Mouse (Mus musculus): ENCODE measurements at regions not wholly inside any gene's neighbourhood (a gene's known extent, or its start where the extent isn't known, plus 50 kb on each side); places are given as distances from the start of the nearest gene placed in this dataset.

- TF ChIP-seq POLR2A (IDR thresholded peaks at IDR 0.05; ENCODE audit: insufficient read depth, low read depth, low read length), result no peak
- TF ChIP-seq CTCF (IDR thresholded peaks at IDR 0.05), result no peak
- no peak for TF ChIP-seq EP300 (IDR thresholded peaks at IDR 0.05; ENCODE audit: insufficient read depth, low read depth, low read length)
- Histone ChIP-seq H3K4me1 (ENCODE audit: control insufficient read depth, insufficient read depth, low read length) (no peaks in the 10 kb centered on the region), H3K9ac (ENCODE audit: low read depth, low read length) (no peak overlapping the region), H3K36me3 (ENCODE audit: control insufficient read depth, insufficient read depth, low read length) (no peaks in the 10 kb centered on the region), H3K4me3 (no peak overlapping the region), H3K27ac (no peak overlapping the region), H3K79me2 (replicated peaks; ENCODE audit: control insufficient read depth, insufficient read depth, low read length) (no peaks in the 10 kb centered on the region), H3K27me3 (ENCODE audit: control insufficient read depth, insufficient read depth, low read length) (no peaks in the 10 kb centered on the region)
- no peak for DNase-seq
- intact Hi-C loops (cut with DNase I), result no loop called here
- WGBS, result 85% methylated on average over 10 of the region's 10 CpGs
These were observed 454.9 kb upstream of the Tle4 start for GRCm38 (mm10) chr19:15052642-15053239.

- no peak overlapping the region for H3K27ac ChIP-seq
- no peak for TF ChIP-seq POLR2A (IDR thresholded peaks at IDR 0.05; ENCODE audit: insufficient read depth, low read depth, low read length)
- no peak for TF ChIP-seq CTCF (IDR thresholded peaks at IDR 0.05)
- no peak for TF ChIP-seq EP300 (IDR thresholded peaks at IDR 0.05; ENCODE audit: insufficient read depth, low read depth, low read length)
- H3K9ac ChIP-seq (ENCODE audit: low read depth, low read length), result no peak overlapping the region
- no peak overlapping the region for H3K4me3 ChIP-seq
- no peak for DNase-seq
- WGBS, result 44% methylated on average over 2 of the region's 2 CpGs
- intact Hi-C loops (cut with DNase I), result no loop called here
- H3K36me3 ChIP-seq (ENCODE audit: control insufficient read depth, insufficient read depth, low read length), result no peaks in the 10 kb centered on the region
- H3K4me1 ChIP-seq (ENCODE audit: control insufficient read depth, insufficient read depth, low read length), result no peaks in the 10 kb centered on the region
- no peaks in the 10 kb centered on the region for H3K27me3 ChIP-seq (ENCODE audit: control insufficient read depth, insufficient read depth, low read length)
- H3K79me2 ChIP-seq (replicated peaks; ENCODE audit: control insufficient read depth, insufficient read depth, low read length), result no peaks in the 10 kb centered on the region
These were observed 450.0 kb upstream of the Tle4 start for GRCm38 (mm10) chr19:15047896-15048295.

DNA sequence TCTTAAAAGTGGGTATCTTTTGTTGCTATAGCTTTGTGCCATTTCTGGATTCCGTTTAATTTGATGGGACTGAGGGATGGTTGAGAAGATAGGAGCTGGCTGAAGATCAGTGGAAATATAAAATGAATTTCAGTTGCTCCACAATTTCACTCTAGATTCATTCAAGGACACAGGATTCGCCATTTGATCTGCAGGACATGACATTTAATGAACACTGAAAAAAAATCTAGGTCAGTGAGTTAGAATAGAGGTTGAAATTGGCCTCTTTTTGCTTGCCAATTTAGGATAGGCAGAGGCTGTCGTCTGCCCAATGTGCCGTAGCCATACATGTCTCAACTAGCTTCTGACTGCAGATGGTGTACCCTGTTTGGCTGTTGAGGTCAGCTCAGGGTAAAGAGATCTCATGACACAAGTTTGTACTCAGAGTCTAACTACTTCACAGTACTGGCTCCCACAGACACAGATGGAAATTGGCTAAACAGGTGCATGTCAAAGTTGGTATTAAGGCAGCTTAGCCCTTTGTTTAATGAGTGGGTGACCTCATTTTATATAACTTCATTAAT lies 449.5 kb upstream of the Tle4 start:
- Histone ChIP-seq H3K4me1 (ENCODE audit: control insufficient read depth, insufficient read depth, low read length) (no peaks in the 10 kb centered on the region), H3K4me3 (no peak overlapping the region), H3K27me3 (ENCODE audit: control insufficient read depth, insufficient read depth, low read length) (no peaks in the 10 kb centered on the region), H3K36me3 (ENCODE audit: control insufficient read depth, insufficient read depth, low read length) (no peaks in the 10 kb centered on the region), H3K79me2 (replicated peaks; ENCODE audit: control insufficient read depth, insufficient read depth, low read length) (no peaks in the 10 kb centered on the region), H3K27ac (no peak overlapping the region), H3K9ac (ENCODE audit: low read depth, low read length) (no peak overlapping the region)
- DNase-seq, result no peak
- intact Hi-C loops (cut with DNase I), result no loop called here
- whole genome bisulfite sequencing, result 68% methylated on average over 4 of the region's 4 CpGs
- TF ChIP-seq EP300 (IDR thresholded peaks at IDR 0.05; ENCODE audit: insufficient read depth, low read depth, low read length) (no peak), CTCF (IDR thresholded peaks at IDR 0.05) (no peak), POLR2A (IDR thresholded peaks at IDR 0.05; ENCODE audit: insufficient read depth, low read depth, low read length) (no peak)

- DNase-seq, result peak; percentile 15 to 56
- Histone ChIP-seq H3K36me3 (ENCODE audit: control insufficient read depth, insufficient read depth, low read length) (no peaks in the 10 kb centered on the region), H3K27me3 (ENCODE audit: control insufficient read depth, insufficient read depth, low read length) (no peaks in the 10 kb centered on the region), H3K4me1 (ENCODE audit: control insufficient read depth, insufficient read depth, low read length) (no peaks in the 10 kb centered on the region), H3K27ac (no peak overlapping the region), H3K4me3 (no peak overlapping the region), H3K9ac (ENCODE audit: low read depth, low read length) (no peak overlapping the region), H3K79me2 (replicated peaks; ENCODE audit: control insufficient read depth, insufficient read depth, low read length) (no peaks in the 10 kb centered on the region)
- WGBS, result 16% methylated on average over 3 of the region's 3 CpGs
- TF ChIP-seq POLR2A (IDR thresholded peaks at IDR 0.05; ENCODE audit: insufficient read depth, low read depth, low read length) (no peak), CTCF (IDR thresholded peaks at IDR 0.05) (peak; percentile 95), EP300 (IDR thresholded peaks at IDR 0.05; ENCODE audit: insufficient read depth, low read depth, low read length) (no peak)
- intact Hi-C loops (cut with DNase I), result loop anchor here (1.0 kb wide), 1 partner anchor 1054 kb away; no protein-coding TSS in a partner anchor
These were observed 437.7 kb upstream of the Tle4 start for GRCm38 (mm10) chr19:15035554-15035953.

DNA sequence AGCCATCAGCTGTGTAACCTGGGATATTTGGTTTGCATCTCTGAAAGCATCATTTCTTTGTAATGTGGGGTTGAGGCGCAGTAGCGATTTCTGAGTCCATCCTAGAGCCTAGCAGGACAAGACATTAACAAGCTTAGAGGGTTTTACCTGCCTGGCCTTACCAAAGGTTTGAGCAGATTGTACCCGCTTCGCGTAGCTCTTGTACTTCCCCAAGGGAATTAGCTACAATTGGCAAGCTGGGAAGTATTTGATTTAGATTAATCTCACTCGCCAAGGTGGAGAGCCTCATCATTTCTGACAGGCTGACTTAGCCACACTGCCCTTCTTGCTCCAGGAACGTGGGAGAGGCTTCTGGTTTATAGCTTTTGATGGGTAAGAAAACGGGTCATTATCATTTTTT lies 436.1 kb upstream of the Tle4 start:
- intact Hi-C loops (cut with DNase I), result no loop called here
- no peak for DNase-seq
- Histone ChIP-seq H3K9ac (ENCODE audit: low read depth, low read length) (no peak overlapping the region), H3K4me1 (ENCODE audit: control insufficient read depth, insufficient read depth, low read length) (no peaks in the 10 kb centered on the region), H3K4me3 (no peak overlapping the region), H3K27ac (no peak overlapping the region), H3K36me3 (ENCODE audit: control insufficient read depth, insufficient read depth, low read length) (no peaks in the 10 kb centered on the region), H3K27me3 (ENCODE audit: control insufficient read depth, insufficient read depth, low read length) (no peaks in the 10 kb centered on the region; the same call in 1 of the 2 replicates), H3K79me2 (replicated peaks; ENCODE audit: control insufficient read depth, insufficient read depth, low read length) (no peaks in the 10 kb centered on the region)
- TF ChIP-seq POLR2A (IDR thresholded peaks at IDR 0.05; ENCODE audit: insufficient read depth, low read depth, low read length), result no peak
- 77% methylated on average over 8 of the region's 8 CpGs for WGBS

- 79% methylated on average over 5 of the region's 5 CpGs for WGBS
- no peaks in the 10 kb centered on the region; the same call in 1 of the 2 replicates for H3K27me3 ChIP-seq (ENCODE audit: control insufficient read depth, insufficient read depth, low read length)
- H3K79me2 ChIP-seq (replicated peaks; ENCODE audit: control insufficient read depth, insufficient read depth, low read length), result no peaks in the 10 kb centered on the region
- no peak overlapping the region for H3K9ac ChIP-seq (ENCODE audit: low read depth, low read length)
- intact Hi-C loops (cut with DNase I), result no loop called here
- H3K4me1 ChIP-seq (ENCODE audit: control insufficient read depth, insufficient read depth, low read length), result no peaks in the 10 kb centered on the region
- TF ChIP-seq POLR2A (IDR thresholded peaks at IDR 0.05; ENCODE audit: insufficient read depth, low read depth, low read length) (no peak), EP300 (IDR thresholded peaks at IDR 0.05; ENCODE audit: insufficient read depth, low read depth, low read length) (no peak), CTCF (IDR thresholded peaks at IDR 0.05) (no peak)
- H3K4me3 ChIP-seq, result no peak overlapping the region
- H3K27ac ChIP-seq, result no peak overlapping the region
- no peak for DNase-seq
- no peaks in the 10 kb centered on the region for H3K36me3 ChIP-seq (ENCODE audit: control insufficient read depth, insufficient read depth, low read length)
These were observed 435.5 kb upstream of the Tle4 start for GRCm38 (mm10) chr19:15033396-15033795.
